Mouse (Mus musculus) C2C12 (cell line): ENCODE measurements at regions not wholly inside any gene's neighbourhood (a gene's known extent, or its start where the extent isn't known, plus 50 kb on each side); places are given as distances from the start of the nearest gene placed in this dataset.

Experiments
- CEBPB ChIP-seq: IDR thresholded peaks from one replicate; pipeline ENCODE4 v1.6.1; 2011; ENCODE audit warnings: low read depth, mild to moderate bottlenecking, control low read depth, moderate library complexity
- CTCF ChIP-seq: IDR thresholded peaks from one replicate; pipeline ENCODE4 v1.5.1; 2011; ENCODE audit not compliant: control insufficient read depth, insufficient read depth, insufficient read length
- MYOD1 ChIP-seq: IDR thresholded peaks from one replicate; pipeline ENCODE4 v1.6.1; 2011; ENCODE audit warnings: low read depth; ENCODE audit not compliant: control insufficient read depth, insufficient read length

- no peak for TF ChIP-seq CTCF
- TF ChIP-seq MYOD1 = no peak
- no peak for TF ChIP-seq CEBPB
Observed at GRCm38 (mm10) chr1:194563946-194564345, 54.1 kb upstream of the Plxna2 start.
